Mouse (Mus musculus) erythroblast, adult 5-6 weeks (primary cell): ENCODE measurements around the gene Prkaa1. TPM values are rescaled to one million over a fixed set of nuclear protein-coding genes. Genes with fewer than 3 reads are reported as not detected.
"Not testable (repeated sequence)": the region's sequence is repeated elsewhere in the genome, so short reads cannot be mapped to it uniquely, and the experiment has no call there.

ENCODE experiments used
- ATAC-seq: replicated peaks from 2 replicates; pipeline ENCODE4 v1.8.0; 2016; ENCODE audit warnings: moderate number of reproducible peaks, mild to moderate bottlenecking, moderate TSS enrichment, inconsistent platforms; ENCODE audit not compliant: poor library complexity, low FRiP score, severe bottlenecking
- total RNA-seq, 2 experiments: library from RNA; stranded (forward) in 1 of 2; stranded (reverse) in 1 of 2; fragments of 150-400 nt in 1 of 2; fragments of 200-764, 138-1000 nt in 1 of 2; gene quantifications; 2 replicates each; pipeline versions ENCODE4 v1.2.3 to v1.2.4; 2015 to 2017; ENCODE audit warnings: low replicate concordance in 2 of 2

Gene Prkaa1
- total RNA-seq, 2 experiments from 2014 or later: 14.8 to 19.8 TPM

DNA sequence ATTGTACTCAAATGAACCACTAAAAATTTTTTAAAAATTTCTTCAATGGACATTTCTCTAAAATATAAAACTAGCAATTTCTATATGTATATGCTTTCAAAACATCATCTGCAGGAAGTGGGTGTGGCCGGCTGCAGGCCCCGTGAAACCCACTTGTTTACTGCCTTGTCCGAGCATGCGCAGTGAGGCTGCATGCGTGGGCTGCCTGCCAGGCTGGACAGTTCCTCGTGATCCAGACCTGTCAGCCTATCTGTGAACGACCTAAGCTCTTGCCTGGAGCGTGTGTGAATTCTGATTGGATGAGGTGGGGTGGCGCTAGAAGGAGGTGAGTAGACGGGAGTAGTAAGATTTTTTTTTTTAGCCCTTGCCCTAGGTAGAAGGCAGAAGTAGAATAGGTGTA is 87.1 kb downstream of the Prkaa1 start:
- not testable (repeated sequence) for ATAC-seq

Other genes starting within 250 kb of the Prkaa1 start
- gene Mroh2b, start 245.1 kb upstream of the Prkaa1 start, total RNA-seq (2015; ENCODE audit: low replicate concordance): not detected in 2 replicates
- not detected in 2 replicates for gene Mroh2b, start 245.1 kb upstream of the Prkaa1 start, total RNA-seq (2017; ENCODE audit: low replicate concordance)
- not detected in 2 replicates for gene C7, start 80.1 kb upstream of the Prkaa1 start, total RNA-seq (2015; ENCODE audit: low replicate concordance)
- gene C7, start 80.1 kb upstream of the Prkaa1 start, total RNA-seq (2017; ENCODE audit: low replicate concordance): not detected in 2 replicates
- gene Card6, start 35.3 kb upstream of the Prkaa1 start, total RNA-seq (2015; ENCODE audit: low replicate concordance): 1.7 TPM in 1 of 2 replicates, not detected in the other
- 0.42 and 1.3 TPM in 2 replicates for gene Card6, start 35.3 kb upstream of the Prkaa1 start, total RNA-seq (2017; ENCODE audit: low replicate concordance)
- gene Rpl37, start 27.2 kb upstream of the Prkaa1 start, total RNA-seq (2015; ENCODE audit: low replicate concordance): 167 and 232 TPM in 2 replicates
- 170 and 249 TPM in 2 replicates for gene Rpl37, start 27.2 kb upstream of the Prkaa1 start, total RNA-seq (2017; ENCODE audit: low replicate concordance)
- 12.3 and 29.4 TPM in 2 replicates for gene Ttc33, start 41.7 kb downstream of the Prkaa1 start, total RNA-seq (2015; ENCODE audit: low replicate concordance)
- 26.4 and 28.4 TPM in 2 replicates for gene Ttc33, start 41.7 kb downstream of the Prkaa1 start, total RNA-seq (2017; ENCODE audit: low replicate concordance)
- 4.8 and 13.6 TPM in 2 replicates for gene Ptger4, start 100.3 kb downstream of the Prkaa1 start, total RNA-seq (2015; ENCODE audit: low replicate concordance)
- 2.0 and 3.7 TPM in 2 replicates for gene Ptger4, start 100.3 kb downstream of the Prkaa1 start, total RNA-seq (2017; ENCODE audit: low replicate concordance)